Mouse (Mus musculus): ENCODE results near the gene Ift57.

GRCm38 (mm10) chr16:49753318-49753717, 54.3 kb downstream of the Ift57 start:
- TF ChIP-seq CTCF (IDR thresholded peaks at IDR 0.05; ENCODE audit: insufficient read depth, low read depth, low read length) = no peak
- TF ChIP-seq POLR2A (IDR thresholded peaks at IDR 0.05; ENCODE audit: insufficient read depth, low read depth, low read length) = no peak
